Mouse (Mus musculus) erythroblast, embryonic 14.5 days (primary cell): ENCODE data around the gene Nrsn2. TPM values are rescaled to one million over a fixed set of nuclear protein-coding genes. Genes with fewer than 3 reads are reported as not detected.

Experiments
- H3K27me3 ChIP-seq: 2 replicates; pipeline ENCODE4 v1.6.1; 2012; ENCODE audit warnings: inconsistent platforms; ENCODE audit not compliant: control insufficient read depth
- H3K36me3 ChIP-seq: 2 replicates; pipeline ENCODE4 v1.6.1; 2012; ENCODE audit warnings: mild to moderate bottlenecking, inconsistent platforms; ENCODE audit not compliant: control insufficient read depth
- H3K4me1 ChIP-seq: 2 replicates; pipeline ENCODE4 v1.6.1; 2012; ENCODE audit warnings: inconsistent platforms; ENCODE audit not compliant: control insufficient read depth
- H3K4me3 ChIP-seq: replicated peaks from 2 replicates; pipeline ENCODE3; 2012; ENCODE audit warnings: moderate library complexity, mild to moderate bottlenecking, inconsistent platforms
- H3K9me3 ChIP-seq: 2 replicates; pipeline ENCODE4 v1.6.1; 2012; ENCODE audit warnings: low read length, inconsistent platforms, mixed read lengths; ENCODE audit not compliant: control insufficient read depth
- GATA1 ChIP-seq: IDR thresholded peaks from 2 replicates; pipeline ENCODE4 v1.6.1; 2012; ENCODE audit warnings: low read length, inconsistent platforms, mixed read lengths
- TAL1 ChIP-seq: IDR thresholded peaks from 3 replicates; pipeline ENCODE4 v1.6.1; 2012; ENCODE audit warnings: low read length, inconsistent platforms, mixed read lengths
- polyA plus RNA-seq: library from polyadenylated mRNA; stranded (reverse); fragments of >175 nt; gene quantifications from 2 replicates; pipeline ENCODE4 v1.2.3, GENCODE M21; 2012

Gene Nrsn2
- polyA plus RNA-seq, 1 experiment: not detected

DNA sequence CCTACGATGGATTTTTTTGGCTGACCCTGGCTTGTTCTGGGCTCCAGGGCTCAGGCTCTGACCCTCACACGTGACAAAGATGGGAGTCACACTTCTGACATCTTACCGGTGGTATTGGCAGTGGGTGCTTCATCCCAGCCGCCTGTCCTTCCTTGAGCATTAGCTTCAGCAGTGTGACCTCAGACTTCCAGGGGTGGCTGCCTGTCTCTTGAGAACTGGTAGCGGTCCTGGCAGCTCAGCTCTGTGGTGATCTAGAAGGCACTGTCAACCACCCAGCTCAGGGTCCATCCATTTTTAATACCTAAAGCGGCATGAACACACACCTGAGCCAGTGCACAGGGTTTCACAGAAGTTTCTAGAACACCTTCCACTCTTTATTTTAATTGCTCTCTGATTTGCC, 33.3 kb upstream of the Nrsn2 start:
- TF ChIP-seq GATA1 (no peak), TAL1 (no peak)
- no peaks in the 10 kb centered on the region for H3K9me3 ChIP-seq
- no peaks in the 10 kb centered on the region for H3K27me3 ChIP-seq
- peaks cover 21% of the 10 kb centered on the region for H3K36me3 ChIP-seq
- H3K4me3 ChIP-seq: no peak overlapping the region
- peaks cover 70% of the 10 kb centered on the region for H3K4me1 ChIP-seq

DNA sequence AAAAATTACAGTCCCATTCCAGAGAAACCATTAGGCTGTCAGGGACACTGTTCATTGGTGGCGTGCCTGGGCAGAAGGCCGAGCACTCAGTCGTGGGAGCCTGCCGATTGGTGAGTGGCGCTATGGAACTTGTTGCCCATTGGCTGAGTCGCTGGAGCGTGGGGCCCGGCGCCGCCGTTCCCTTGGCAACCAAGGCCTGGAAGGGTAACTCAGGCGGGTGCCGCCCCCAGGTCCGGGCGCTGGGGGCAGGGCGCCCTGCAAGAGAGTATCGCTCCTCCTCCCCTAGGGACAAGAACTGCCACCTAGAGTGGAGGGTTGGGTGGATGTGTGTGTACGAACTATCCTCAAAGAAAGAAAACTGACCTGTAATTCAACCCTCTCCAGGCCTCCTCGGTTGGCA, 29.7 kb upstream of the Nrsn2 start:
- Histone ChIP-seq H3K9me3 (no peaks in the 10 kb centered on the region), H3K27me3 (no peaks in the 10 kb centered on the region), H3K36me3 (peaks cover 7% of the 10 kb centered on the region), H3K4me1 (peaks cover 58% of the 10 kb centered on the region), H3K4me3 (peak overlapping the region; percentile 64)
- TF ChIP-seq GATA1 (no peak), TAL1 (no peak)

DNA sequence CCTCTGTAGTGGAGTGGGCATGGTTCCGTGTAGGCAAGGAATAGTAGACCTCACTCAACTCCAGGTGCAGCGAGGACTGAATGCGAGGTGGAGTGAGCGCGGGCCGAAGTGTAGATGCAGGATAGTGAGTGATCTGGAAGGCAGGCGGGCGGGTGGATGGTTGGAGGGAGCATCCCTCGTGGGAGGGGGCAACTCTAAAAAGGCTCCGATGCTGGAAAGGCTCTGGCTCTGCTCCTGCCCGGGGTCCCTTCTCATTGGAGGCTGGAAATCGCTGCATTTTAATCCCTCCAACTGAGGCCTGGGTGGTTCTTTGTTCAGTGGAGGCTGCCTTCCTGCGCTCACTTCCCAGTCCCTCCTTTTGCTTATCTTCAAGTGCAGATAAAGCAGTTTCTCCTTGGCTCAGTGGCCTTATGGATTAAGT, 22.7 kb upstream of the Nrsn2 start:
- TF ChIP-seq TAL1 (no peak), GATA1 (no peak)
- H3K36me3 ChIP-seq: no peaks in the 10 kb centered on the region
- H3K9me3 ChIP-seq: no peaks in the 10 kb centered on the region
- no peaks in the 10 kb centered on the region for H3K27me3 ChIP-seq
- peak overlapping the region; percentile 81 for H3K4me3 ChIP-seq
- peaks cover 67% of the 10 kb centered on the region for H3K4me1 ChIP-seq

DNA sequence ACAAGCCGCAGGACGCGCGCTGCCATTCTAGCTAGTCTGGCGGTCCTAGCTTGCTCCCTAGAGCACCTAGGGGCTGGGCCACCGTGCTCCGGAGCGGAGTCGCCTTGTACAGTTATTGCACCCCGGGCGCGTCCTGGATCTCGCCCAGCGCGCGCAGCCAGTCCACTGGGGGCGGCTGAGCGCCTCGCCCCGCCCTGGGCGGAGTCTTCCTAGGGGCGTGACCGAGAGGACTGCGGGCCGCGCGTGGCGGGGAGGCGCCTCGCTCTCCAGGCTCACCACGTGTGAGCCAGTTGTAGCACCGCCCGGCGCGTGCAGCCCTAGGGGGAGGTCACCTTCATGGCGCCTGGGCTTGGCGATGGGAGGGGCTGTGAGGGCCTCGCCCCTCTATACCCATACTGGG, 22.3 kb upstream of the Nrsn2 start:
- H3K4me1 ChIP-seq: peaks cover 67% of the 10 kb centered on the region
- H3K36me3 ChIP-seq: no peaks in the 10 kb centered on the region
- no peaks in the 10 kb centered on the region for H3K27me3 ChIP-seq
- H3K9me3 ChIP-seq: no peaks in the 10 kb centered on the region
- peak overlapping the region; percentile 81 for H3K4me3 ChIP-seq
- TF ChIP-seq GATA1 (no peak), TAL1 (no peak)

DNA sequence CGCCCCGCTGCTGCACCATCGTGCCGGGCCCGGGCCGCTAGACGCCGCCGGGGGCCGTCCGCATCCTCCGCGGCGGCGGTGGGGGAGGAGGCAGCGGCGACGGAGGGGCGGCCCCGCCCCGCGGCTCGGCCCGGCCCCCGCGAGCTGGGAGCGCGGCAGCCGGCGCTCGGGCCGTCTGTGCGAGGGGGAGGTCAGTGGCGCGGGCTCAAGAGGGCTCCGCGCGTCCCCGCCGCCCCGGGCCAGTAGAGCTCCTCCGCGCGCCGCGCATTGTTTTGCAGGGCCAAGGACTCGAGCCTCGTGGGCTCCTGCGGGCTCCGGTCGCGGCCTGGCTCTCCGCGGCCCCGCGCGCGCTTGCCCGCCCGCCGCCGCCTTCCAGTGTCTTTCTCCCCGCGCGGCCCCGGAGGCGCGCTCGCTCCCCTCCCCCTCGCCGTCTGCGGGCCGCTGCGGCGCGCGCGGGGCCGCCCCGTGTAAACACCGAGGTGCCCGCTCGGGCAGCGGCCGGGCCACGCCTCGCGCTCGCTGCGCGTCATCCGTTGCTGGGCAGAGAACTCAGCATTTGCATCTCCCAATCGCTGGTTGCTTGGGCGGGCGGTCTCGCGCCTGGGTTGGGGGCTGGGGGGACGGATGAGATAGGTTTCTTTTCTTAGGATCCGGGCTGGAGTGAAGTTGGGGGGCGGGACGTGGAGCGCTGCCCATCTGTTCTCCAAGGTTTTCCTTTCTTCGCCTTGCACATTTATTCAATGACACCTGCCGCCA, 21.4 kb upstream of the Nrsn2 start, which contains the start of gene Sox12:
TSS of gene Sox12 (minus strand) at position 384 of the 756 bp plus-strand sequence.
- H3K36me3 ChIP-seq: no peaks in the 10 kb centered on the region
- H3K27me3 ChIP-seq: no peaks in the 10 kb centered on the region
- no peaks in the 10 kb centered on the region for H3K9me3 ChIP-seq
- peak within 1 kb of the TSS; percentile 81 for H3K4me3 ChIP-seq
- TF ChIP-seq GATA1: no peak
- TF ChIP-seq TAL1: no peak
- peaks cover 64% of the 10 kb centered on the region for H3K4me1 ChIP-seq

DNA sequence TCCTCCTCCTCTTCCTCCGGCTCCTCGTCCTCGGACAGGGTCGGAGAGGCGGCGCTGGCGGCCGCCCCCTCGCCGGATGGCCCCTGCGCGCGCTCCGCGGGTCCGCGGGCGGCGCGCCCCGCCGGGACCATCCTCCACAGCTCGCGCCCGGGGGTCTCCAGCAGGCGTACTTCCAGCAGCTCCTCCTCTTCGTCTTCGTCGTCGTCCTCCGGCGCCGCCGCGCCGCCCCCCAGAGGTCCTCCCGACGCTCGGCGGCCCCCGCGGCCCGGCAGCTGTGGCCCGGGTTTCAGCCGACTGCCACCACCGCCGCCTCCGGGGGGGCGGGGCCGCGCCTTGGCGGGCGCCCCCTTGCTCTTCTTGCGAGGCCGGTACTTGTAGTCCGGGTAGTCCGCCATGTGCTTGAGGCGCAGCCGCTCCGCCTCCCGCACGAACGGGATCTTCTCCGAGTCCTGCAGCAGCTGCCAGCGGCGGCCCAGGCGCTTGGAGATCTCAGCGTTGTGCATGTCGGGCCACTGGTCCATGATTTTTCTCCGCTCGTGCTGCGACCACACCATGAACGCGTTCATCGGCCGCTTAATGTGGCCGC, 20.7 kb upstream of the Nrsn2 start:
- TF ChIP-seq TAL1: no peak
- no peak for TF ChIP-seq GATA1
- Histone ChIP-seq H3K4me3 (peak overlapping the region; percentile 81), H3K27me3 (no peaks in the 10 kb centered on the region), H3K4me1 (peaks cover 62% of the 10 kb centered on the region), H3K9me3 (no peaks in the 10 kb centered on the region), H3K36me3 (no peaks in the 10 kb centered on the region)

DNA sequence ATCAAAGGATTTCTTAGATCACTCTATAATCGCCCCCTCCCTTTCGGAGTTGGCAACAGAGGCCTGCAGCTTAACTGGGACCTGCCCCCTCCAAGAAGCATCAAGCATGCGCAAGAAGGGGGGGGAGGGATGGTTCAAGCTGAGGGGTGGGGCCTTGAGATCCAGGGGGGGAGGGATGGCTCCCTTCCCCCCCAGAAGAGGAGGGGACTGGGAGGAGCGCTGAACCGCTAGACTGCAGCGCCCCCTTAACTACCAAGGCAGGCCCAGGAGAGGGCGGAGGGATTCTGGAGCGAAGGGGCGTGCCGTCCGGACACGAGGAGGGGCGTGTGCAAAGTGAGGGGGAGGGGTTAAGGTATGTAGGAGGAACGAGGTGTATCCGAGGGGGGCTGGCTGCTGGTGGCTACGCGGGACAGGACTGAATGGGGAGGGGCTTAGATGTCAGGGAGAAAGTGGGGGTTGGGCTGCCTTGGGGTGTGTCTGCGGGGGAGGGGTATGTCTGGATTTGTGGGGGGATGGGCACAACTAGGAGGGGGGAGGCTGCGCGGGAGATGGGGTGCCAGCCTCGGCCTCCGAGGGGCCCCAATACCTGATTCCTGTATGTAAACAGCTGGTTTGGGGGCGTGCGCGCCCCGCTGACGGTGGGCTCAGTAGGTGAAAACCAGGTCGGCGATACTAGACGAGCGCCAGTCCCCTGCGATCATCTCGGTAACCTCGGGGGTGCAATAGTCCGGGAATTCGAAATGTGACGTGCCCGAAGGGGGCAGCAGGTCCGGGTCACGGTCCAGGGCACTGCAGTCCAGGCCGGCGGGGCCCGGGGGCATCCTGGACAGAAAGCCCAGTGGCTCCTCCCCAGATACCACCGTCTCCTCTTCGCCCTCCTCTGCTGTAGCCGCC, 19.9 kb upstream of the Nrsn2 start:
- Histone ChIP-seq H3K9me3 (no peaks in the 10 kb centered on the region), H3K4me3 (peak overlapping the region; percentile 81), H3K4me1 (peaks cover 62% of the 10 kb centered on the region), H3K27me3 (no peaks in the 10 kb centered on the region), H3K36me3 (no peaks in the 10 kb centered on the region)
- TF ChIP-seq GATA1: no peak

DNA sequence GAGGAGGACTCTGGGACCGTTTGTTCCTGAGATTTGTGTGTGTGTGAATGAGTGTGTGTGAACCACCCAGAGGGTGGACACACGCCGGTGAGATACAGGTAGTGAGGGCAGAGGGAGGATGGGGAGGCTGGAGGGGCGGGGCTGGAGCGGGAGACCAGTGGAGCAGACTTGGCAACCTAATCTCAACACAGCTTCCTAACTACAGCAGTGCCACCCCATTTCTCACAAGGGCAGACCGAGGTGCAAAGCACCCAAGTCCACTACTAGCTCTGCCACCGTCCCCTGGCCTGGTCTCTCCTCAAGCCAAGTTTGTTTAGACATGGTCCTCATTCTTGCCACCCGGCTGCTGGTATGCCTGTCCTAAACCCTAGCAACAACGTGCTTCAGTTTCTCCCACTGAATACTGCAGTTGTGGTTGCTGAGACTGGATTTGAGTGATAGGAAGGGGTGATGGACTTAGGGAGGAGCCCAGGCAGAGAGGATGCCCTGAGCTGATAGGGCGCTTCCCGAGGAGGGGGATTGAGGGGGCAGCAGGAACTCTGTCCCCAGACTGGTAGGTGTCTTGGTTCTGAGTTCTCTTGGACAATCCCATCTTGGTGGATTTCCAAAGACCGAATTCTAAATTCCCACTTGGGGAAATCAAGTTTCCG, 19.0 kb upstream of the Nrsn2 start:
- no peaks in the 10 kb centered on the region for H3K27me3 ChIP-seq
- H3K9me3 ChIP-seq: no peaks in the 10 kb centered on the region
- no peaks in the 10 kb centered on the region for H3K36me3 ChIP-seq
- peak overlapping the region; percentile 81 for H3K4me3 ChIP-seq
- peaks cover 64% of the 10 kb centered on the region for H3K4me1 ChIP-seq
- TF ChIP-seq GATA1: no peak
- TF ChIP-seq TAL1: no peak
